Mouse (Mus musculus) E14TG2a.4 (cell line): ENCODE measurements at regions not wholly inside any gene's neighbourhood (a gene's known extent, or its start where the extent isn't known, plus 50 kb on each side); places are given as distances from the start of the nearest gene placed in this dataset.

Experiments
- H3K27me3 ChIP-seq: 2 replicates; pipeline ENCODE4 v1.6.1; 2014; ENCODE audit warnings: low read length, control low read depth; ENCODE audit not compliant: insufficient read depth
- H3K36me3 ChIP-seq: 2 replicates; pipeline ENCODE4 v1.6.1; 2014; ENCODE audit warnings: low read length, control low read depth; ENCODE audit not compliant: insufficient read depth
- H3K4me1 ChIP-seq: replicated peaks from 2 replicates; pipeline ENCODE4 v1.6.1; 2014; ENCODE audit warnings: low read depth, low read length, control low read depth
- H3K4me3 ChIP-seq: replicated peaks from 2 replicates; pipeline ENCODE4 v1.5.1; 2014; ENCODE audit warnings: mild to moderate bottlenecking, low read length
- H3K9me3 ChIP-seq: 2 replicates; pipeline ENCODE4 v1.6.1; 2014; ENCODE audit warnings: low read length, control low read depth
- CTCF ChIP-seq: conservative IDR thresholded peaks from 2 replicates; pipeline ENCODE4 v1.5.1; 2014; ENCODE audit warnings: low read length
- NANOG ChIP-seq: IDR thresholded peaks from 2 replicates; pipeline ENCODE4 v1.6.1; 2014; ENCODE audit warnings: borderline replicate concordance, low read length, mixed read lengths
- POU5F1 ChIP-seq: IDR thresholded peaks from 2 replicates; pipeline ENCODE4 v1.6.1; 2014; ENCODE audit warnings: low read length, borderline replicate concordance

DNA sequence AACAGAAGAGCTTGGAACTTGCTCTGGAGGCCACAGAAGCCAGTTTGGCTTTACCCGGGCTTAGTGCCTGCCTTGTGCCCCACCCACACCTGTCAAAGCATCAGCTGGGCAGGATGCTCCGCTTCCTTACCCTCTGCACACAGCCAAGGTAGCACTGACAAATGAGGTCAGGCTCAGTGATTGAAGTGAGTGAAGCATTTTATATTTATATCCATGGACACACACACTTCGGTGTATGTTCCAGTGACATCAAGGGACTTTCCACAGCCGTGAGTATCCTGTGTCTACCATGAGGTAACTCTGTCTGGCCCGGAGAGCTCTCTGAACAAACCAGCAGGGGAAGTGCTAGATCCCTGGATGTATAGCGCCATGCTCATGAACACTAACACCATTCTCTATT lies 147.0 kb upstream of the Trp63 start:
- Histone ChIP-seq H3K36me3 (no peaks in the 10 kb centered on the region), H3K4me1 (no peaks in the 10 kb centered on the region), H3K4me3 (no peak overlapping the region), H3K27me3 (no peaks in the 10 kb centered on the region), H3K9me3 (peaks cover 4% of the 10 kb centered on the region; the same call in 1 of the 2 replicates)
- no peak for TF ChIP-seq POU5F1
- TF ChIP-seq CTCF, result no peak
- no peak for TF ChIP-seq NANOG

DNA sequence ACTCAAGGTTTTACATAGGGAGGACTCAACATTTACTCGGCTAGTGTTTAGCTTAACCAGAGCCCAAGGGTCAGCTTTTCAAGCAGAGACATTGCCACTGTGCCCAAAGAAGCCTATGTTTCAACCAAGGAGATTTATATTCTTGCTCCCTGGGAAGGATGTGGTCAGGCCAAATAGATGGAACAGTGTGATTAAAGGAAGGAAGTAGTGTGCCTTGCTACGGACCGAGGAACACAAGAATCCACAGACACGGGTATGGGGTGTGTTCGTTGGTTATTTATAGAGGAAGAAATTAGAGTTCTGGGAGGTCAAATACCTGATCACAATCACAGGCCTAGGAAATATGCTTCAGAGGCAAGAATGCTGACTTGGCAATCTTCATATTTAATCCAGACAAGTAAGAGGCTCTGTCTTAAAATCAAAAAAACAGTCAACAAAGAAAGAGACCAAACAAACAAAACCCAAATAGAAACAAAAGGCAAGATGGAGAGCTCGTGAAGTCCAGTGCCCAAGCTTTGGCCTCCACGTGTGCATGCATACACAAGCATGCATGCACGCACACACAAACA lies 133.9 kb upstream of the Trp63 start:
- Histone ChIP-seq H3K4me1 (no peaks in the 10 kb centered on the region), H3K9me3 (no peaks in the 10 kb centered on the region), H3K27me3 (0 out of 2 replicates have a peak, but pooled peaks cover 4% of the 10 kb centered on the region), H3K4me3 (no peak overlapping the region), H3K36me3 (no peaks in the 10 kb centered on the region)
- TF ChIP-seq NANOG (no peak), POU5F1 (no peak), CTCF (no peak)

DNA sequence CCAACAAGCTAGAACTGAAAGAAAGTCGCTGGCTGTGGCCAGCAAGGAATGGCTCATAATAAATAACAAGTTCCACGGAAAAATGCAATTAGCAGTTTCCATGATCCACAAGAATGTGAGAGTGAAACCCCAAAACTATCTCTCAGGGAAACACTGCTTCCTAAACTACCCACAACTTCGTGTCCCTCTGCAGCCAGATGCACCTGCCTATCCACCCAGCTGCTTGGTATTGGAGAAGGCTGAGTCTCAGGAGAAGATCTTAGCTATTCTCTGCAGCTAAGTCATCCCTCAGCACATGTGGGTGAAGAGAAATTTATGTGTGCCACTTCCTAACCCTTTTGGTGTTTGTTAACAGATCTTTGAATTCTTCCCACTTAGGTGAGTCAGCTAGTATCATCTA lies 126.4 kb upstream of the Trp63 start:
- Histone ChIP-seq H3K36me3 (no peaks in the 10 kb centered on the region), H3K27me3 (no peaks in the 10 kb centered on the region), H3K4me3 (no peak overlapping the region), H3K9me3 (no peaks in the 10 kb centered on the region), H3K4me1 (no peaks in the 10 kb centered on the region)
- TF ChIP-seq NANOG, result no peak
- no peak for TF ChIP-seq POU5F1

DNA sequence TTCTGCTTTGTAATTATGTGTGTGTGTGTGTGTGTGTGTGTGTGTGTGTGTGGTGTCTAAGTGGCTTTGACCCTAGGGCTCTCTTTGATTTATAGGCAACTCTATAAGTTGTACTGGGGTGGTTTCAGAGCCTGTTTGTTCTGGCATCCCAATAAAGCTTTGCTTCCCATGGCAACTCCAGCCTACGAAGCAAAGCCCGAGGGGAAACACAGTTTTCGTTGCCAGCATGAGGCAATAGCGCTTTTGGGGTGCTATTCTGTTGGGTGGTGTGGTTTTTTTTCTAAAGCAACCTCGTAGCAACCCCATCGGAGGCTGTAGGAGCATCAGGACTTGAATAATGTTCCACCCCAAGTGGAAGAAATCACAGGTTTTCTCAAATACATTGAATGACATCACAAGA lies 103.3 kb upstream of the Trp63 start:
- Histone ChIP-seq H3K9me3 (peaks cover 5% of the 10 kb centered on the region), H3K4me1 (peaks cover 24% of the 10 kb centered on the region), H3K27me3 (peaks cover 6% of the 10 kb centered on the region), H3K36me3 (no peaks in the 10 kb centered on the region), H3K4me3 (no peak overlapping the region)
- no peak for TF ChIP-seq NANOG
- no peak for TF ChIP-seq CTCF
- TF ChIP-seq POU5F1, result no peak

DNA sequence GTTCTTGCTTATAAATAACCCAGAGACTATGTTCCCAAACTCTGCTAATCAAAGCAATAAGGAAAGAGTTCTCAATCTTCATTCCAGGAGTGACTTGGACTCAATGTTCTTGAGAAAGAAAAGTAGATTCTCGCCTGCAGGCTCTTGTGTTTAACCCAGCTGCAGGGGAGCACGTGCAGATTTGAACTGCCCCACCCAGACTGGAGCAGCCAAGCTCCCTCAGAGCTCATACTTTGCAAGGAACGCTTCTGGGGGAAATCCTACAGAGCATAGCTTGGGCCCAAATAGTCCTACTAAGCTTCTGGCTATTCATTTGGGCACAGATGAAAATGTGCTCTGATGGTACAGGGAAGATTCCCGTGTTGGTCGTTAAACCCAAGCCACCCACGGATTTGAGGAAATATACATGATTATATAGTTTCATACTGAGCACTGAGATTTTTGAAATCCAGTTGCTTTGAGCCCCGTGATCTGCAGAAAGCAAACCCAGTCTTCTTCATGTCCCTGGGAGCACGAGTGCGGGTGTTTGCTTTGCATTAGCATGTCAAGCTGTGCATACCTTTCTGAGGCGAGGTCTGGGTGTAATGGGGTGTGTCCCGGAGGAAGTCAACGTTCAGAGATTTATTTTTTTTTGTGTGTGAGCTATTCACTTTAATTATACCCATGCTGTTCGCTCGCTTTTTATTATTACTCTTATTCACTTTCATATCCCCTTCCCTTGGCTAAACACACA lies 99.1 kb upstream of the Trp63 start:
- peaks cover 25% of the 10 kb centered on the region for H3K27me3 ChIP-seq
- 0 out of 2 replicates have a peak overlapping the region, but pooled peaks have one; percentile 20 for H3K4me3 ChIP-seq

DNA sequence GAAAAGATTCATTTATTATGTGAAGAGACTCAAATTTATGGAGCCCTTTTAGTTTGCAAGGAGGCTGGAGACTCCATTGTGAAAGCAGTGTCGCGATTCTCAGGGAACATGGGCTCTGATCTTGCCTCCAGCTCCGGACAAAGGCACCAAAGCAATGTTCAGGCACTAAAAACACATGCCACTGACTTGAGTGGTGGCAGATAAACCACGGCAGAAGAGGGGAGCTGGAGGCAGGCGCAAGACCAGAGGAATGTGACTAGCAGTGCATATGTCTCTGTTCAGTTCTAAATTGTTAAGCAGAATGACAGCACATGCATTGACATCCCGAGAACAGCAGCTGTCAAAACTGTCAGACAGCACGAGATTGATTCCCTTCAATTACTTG lies 98.5 kb upstream of the Trp63 start:
- Histone ChIP-seq H3K9me3 (no peaks in the 10 kb centered on the region), H3K4me1 (peaks cover 34% of the 10 kb centered on the region), H3K36me3 (no peaks in the 10 kb centered on the region), H3K27me3 (peaks cover 25% of the 10 kb centered on the region), H3K4me3 (no peak overlapping the region)
- TF ChIP-seq CTCF (no peak), NANOG (no peak), POU5F1 (no peak)

More for the DNA sequence above, 99.1 kb upstream of the Trp63 start:
- peaks cover 34% of the 10 kb centered on the region for H3K4me1 ChIP-seq
- no peak for TF ChIP-seq CTCF
- no peak for TF ChIP-seq POU5F1
- TF ChIP-seq NANOG, result no peak
- H3K9me3 ChIP-seq, result no peaks in the 10 kb centered on the region
- H3K36me3 ChIP-seq, result no peaks in the 10 kb centered on the region

DNA sequence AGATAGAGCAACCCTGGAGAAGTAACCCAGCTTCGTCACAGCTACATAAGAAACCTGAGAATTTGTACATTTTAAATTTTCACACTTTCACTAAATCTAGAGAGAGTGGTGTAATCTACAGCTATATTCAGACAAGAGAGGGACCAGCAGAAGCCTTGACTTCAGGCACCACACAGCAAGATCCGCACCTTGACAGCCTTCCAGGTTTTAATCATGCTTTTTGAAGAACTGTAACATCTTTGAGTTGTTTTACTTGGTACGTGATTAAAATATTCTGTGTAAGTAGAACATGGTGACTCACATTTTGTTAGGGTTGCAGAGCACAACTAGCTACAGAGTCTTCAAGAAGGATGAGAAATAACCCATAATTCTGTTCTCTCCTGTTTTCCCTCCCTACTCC lies 97.6 kb upstream of the Trp63 start:
- no peaks in the 10 kb centered on the region for H3K9me3 ChIP-seq
- TF ChIP-seq CTCF (no peak), POU5F1 (no peak), NANOG (no peak)

DNA sequence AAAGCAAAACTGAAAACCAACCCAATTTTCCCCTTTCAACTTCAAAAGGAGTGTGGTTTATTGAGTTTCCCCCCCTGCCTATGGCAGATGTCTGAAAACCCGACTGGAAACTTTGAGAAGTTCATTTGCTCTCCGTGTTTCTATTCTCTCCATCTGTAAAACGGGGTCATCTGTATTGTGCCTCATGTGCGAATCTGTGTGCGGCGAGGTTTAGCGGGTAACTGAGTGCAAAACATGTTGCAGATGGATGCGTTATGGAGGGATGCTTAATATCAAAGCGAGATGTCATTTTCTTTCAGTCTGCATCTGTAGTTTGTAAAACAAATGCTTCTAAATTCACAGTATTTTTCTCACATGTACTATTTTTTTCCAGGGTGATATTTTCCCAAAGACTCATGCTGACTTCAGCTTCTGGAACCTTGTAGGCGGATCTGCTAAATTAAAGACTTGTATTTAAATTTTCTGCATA lies 95.7 kb upstream of the Trp63 start:
- H3K9me3 ChIP-seq, result no peaks in the 10 kb centered on the region
- no peak for TF ChIP-seq POU5F1
- no peak for TF ChIP-seq CTCF
- TF ChIP-seq NANOG, result no peak

More for the DNA sequence above, 97.6 kb upstream of the Trp63 start:
- Histone ChIP-seq H3K4me1 (peaks cover 34% of the 10 kb centered on the region), H3K4me3 (no peak overlapping the region), H3K27me3 (peaks cover 25% of the 10 kb centered on the region), H3K36me3 (no peaks in the 10 kb centered on the region)

More for the DNA sequence above, 95.7 kb upstream of the Trp63 start:
- H3K4me3 ChIP-seq, result no peak overlapping the region
- no peaks in the 10 kb centered on the region for H3K36me3 ChIP-seq
- peaks cover 25% of the 10 kb centered on the region for H3K27me3 ChIP-seq
- peaks cover 32% of the 10 kb centered on the region for H3K4me1 ChIP-seq
